Mouse (Mus musculus) liver, embryonic 14.5 days (tissue): ENCODE measurements around the gene Ptk6.

Experiments used
- CTCF ChIP-seq: IDR thresholded peaks from 2 replicates; pipeline ENCODE4 v1.5.1; 2016; ENCODE audit warnings: antibody characterized with exemption, low read depth, control low read depth
- EP300 ChIP-seq: IDR thresholded peaks from 2 replicates; pipeline ENCODE4 v1.6.1; 2016; ENCODE audit warnings: antibody characterized with exemption, low read depth

GRCm38 (mm10) chr2:181174646-181175045 lies 27.9 kb downstream of the Ptk6 start:
- TF ChIP-seq CTCF (no peak), EP300 (no peak)
